Mouse (Mus musculus): ENCODE measurements at regions not wholly inside any gene's neighbourhood (a gene's known extent, or its start where the extent isn't known, plus 50 kb on each side); places are given as distances from the start of the nearest gene placed in this dataset.

DNA sequence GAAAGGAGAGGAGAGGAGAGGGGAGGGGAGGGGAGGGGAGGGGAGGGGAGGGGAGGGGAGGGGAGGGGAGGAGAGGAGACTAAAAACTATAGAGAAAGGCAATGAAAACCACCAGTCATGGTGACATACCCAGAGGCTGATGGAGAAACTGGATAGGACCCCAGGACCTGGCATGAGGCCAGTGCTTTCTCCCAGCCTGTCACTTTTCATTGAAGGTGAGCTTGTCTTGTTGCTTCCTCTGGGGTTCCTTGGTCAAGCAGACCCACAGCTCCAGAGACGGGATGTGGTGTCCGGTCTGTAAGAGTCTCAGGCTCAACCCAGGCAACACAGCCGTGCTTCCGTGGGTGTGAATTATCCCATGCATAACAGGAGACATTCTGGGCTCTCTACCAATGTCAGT, 69.8 kb upstream of the Egln3 start:
- DNase-seq (ENCODE audit: low spot score): no peak

DNA sequence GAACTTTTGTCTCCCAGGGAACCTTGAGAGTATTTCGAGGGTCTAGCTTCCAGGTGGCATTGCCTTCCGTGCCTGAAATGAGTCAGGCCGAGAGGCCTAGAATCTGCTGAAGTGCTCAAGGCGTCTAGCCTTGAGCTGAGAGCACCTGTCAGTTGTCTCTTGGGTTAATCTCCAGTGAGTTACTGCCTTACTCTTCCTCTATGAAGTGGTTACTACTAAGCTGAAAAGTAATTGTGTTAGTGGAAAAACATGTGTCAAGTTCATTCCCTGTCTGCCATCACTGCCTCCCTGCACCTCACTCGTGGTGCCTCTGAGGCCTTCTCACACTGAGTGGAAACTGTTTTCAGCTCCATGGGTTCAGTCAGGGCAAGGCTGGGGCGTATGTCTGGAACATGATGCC, 69.0 kb upstream of the Egln3 start:
- no peak for DNase-seq (ENCODE audit: low spot score)

DNA sequence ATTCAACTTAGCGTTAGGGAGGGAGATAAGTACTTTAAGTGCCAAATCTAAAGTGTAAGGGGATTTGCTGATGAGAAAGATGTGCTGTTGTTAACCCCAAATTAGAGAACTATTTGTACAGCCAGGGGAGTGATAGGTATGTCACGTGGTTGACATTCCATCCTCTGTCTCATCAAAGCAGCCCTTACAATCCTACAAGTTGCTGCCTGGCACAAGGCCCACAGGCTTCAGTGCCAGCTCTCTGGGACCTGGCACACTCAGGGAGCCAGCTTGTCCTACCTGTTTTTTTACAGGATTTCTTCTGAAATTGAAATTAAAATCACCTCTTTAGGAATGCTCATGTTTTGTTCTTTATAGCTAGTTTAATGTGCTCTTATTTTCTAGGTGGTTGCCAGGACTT, 68.6 kb upstream of the Egln3 start:
- DNase-seq (ENCODE audit: low spot score): no peak

DNA sequence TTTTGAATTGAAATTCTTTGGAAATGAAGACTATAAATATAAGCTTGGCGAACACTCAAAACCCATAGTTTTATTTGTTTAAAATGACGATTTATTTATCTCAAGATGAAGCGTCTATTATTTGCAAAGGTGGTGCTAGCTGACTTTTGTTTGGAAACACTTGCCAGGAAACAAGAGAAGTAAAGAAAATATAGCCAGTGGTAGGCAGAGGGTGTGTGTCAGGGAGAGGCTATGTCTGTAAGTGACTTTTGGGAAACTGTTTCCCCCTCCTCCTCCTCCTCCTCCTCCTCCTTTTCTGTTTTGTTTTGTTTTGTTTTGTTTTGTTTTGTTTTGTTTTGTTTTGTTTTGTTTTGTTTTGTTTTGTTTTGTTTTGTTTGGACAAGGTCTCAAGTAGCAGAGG, 62.2 kb upstream of the Egln3 start:
- DNase-seq (ENCODE audit: low spot score): no peak

DNA sequence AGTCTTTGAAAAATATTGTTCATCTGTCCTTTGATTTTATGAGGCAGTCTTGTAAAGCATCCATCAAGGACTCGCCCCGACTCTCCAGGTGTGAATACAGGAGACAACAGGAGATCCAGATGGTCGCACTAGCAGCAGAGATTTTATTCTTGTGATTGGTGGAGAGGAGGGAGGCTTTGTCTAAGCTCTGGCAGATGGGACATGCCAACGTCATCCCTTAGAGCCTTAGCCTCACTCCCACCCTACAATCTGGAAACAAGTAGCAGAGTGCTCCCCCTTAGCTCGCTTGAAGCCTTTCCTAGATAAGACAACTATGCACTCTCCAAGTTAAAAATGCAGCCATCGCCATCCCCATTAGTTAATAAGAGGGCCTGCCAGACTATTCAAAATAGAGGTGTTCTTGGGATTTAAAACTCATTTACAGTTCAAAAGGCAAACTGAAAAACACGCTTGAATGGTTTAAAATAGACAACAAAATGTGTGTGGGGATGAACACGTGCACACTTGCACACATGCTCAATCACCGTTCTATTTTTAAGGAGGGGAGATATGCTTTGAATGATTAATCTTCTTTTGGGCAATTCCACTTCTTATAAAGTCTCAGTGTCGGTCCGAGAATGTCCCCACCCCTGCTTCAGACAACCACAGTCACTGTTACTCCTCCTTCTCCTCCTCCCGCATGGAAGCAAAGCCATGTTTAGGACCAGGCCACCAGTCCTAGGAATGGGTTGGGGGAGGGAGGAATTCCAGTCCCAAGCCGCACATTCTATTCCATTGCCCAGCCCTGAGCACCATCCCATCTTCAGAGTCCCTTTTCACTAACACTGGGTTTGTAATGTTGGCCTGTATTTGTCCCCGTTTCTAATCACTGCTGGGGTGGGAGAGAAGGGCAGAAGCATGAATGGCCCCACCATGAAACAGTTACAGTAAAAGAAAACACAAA, 61.5 kb upstream of the Egln3 start:
- DNase-seq (ENCODE audit: low spot score): no peak

DNA sequence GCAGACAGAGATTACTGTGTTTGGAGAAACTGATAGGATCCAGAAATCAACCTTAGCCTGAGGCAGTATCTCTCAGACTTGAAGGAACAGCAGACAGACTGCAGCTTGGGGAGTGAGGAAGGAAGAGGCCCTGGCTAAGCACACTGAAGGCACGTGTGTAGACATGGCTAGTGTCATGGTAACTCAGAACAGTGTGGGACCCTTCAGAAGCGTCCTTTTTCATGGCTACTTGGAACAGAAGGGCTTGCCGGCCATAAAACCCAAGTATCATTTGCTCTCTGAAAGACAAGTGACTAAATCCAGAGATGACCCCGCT, 60.7 kb upstream of the Egln3 start:
- DNase-seq (ENCODE audit: low spot score): no peak

DNA sequence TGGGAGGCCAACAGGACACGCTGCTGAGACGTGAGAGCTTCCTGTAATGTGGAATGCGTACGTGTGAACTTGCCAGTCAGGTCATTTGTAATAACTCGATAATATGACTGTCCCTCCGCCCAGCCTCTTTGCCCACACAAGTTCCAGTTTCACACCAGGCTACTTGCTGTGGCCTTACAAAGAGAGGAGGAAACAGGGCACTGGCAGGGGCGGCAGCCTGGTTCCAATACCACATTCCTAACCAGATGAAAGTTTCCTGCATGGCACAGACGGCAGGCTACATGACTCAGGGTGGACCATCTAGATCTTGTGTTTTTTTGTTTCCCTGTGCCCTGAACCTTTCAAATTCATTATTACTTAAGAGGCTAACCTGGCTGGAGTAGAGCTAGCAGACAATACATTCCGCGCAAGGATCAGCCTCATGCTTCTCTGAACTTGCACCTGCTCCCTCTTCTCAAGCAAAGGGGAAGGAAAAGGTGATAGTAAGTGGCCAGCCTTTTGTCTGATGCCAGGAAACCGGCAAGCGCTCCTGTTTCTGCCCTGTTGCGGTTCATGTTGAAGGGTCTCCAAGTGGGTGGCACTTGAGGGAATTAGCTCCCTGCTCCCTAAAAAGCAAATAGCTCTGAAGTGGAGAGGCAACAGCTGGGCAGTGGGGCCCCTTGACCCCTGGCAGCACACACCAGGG, 60.2 kb upstream of the Egln3 start:
- no peak for DNase-seq (ENCODE audit: low spot score)

DNA sequence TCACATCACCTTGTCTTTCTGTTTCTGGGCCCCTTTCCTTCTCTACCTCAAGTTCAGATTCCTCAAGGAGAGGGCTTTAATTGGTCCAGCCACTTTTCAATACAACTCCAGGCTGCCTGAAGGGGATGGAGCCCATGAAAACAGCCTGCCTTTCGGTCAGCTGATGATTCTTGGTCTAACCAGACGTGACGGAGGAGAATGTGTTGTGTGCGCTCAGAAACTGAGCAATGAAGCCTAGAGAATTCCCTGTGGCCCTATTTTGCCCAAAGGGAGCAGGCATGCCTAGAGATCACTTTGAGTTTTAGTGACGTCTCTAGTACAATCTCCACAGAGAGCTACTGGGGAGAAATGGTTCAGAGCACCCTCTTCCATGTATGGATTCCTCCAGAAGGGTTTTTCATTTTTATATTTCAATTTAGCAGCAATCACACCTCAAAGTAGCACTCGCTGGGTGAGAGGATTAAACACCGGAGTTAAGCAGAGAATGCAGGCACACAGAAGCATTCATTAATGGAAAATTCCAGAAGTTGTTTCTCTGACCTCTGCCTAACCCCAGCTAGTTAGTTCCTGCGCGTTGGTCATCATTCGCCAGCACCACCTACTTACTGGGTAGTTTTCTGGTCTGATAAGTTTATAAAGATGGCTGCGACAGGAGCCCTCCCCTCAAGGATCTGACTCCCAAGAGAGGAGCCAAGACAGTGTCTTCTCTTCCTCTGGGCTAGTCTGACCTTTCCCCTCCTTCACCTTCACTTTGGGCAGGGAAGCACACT, 58.8 kb upstream of the Egln3 start:
- no peak for DNase-seq (ENCODE audit: low spot score)

DNA sequence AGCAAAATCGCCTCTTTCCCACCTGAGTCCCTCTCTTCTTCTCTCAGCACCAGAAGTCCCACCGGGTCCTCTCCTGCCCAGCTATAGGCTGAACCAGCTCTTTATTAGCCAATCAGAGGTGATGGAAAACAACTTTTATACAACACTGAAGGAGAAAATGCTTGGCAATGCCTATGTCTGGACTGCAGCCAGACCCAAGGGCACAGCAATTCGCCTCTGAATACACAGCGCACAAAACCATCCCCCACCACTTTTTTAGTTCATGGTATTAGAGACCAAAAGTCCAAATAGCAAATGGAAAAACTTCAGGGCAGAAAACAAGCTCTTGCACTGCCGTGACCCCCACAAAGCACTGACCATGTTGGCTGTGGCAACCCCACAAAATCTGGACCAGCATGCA, 57.8 kb upstream of the Egln3 start:
- DNase-seq (ENCODE audit: low spot score): no peak

DNA sequence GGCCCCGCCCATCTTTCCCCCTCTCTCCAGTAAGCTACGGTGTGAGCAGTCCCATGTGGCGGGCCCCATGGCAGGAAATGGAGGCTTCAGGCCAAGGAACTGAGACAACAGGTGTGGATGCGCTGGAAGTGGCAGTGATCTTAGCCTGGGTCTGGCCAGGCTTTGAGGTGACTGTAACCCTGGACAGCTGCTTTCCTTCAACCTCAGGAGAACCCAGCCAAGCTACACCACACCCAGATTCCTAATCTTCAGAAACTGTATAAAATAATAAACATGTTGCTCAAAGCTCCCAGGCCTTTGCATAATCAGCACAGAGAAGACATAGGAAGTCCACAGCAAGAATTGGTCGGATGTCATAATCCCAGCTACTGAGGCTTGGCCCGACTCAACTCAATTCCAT, 56.8 kb upstream of the Egln3 start:
- DNase-seq (ENCODE audit: low spot score): no peak

DNA sequence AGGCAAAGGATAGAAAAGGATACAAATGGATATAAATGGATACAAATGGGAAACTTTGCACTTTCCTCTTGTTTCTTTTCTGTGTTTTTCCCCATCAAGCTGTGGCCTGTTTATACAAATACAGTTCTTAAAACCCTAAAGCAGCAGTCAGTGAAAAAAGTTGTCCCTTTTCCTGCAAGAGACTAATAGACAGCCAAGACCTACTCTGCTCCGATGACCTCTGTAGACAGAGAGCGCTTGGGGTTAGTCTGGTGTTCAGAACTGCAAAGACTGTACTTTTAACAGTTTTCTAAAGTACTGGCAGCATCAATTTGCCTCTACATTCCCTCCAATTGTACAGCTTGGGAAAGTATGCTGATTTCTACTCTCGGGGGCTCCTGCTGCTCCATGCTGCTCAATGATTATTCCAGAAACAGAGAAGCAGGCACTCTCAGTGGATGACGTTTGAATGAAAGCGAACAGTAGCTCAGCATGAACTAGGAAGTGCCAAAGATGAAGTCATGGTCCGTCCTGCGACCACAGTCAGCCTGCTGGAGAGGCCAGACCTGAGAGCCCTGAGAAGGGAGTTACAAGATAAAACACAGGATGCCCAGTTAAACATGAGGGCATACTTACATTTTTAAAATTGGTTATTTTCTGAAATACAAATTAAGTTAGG, 54.2 kb upstream of the Egln3 start:
- DNase-seq (ENCODE audit: low spot score): no peak

DNA sequence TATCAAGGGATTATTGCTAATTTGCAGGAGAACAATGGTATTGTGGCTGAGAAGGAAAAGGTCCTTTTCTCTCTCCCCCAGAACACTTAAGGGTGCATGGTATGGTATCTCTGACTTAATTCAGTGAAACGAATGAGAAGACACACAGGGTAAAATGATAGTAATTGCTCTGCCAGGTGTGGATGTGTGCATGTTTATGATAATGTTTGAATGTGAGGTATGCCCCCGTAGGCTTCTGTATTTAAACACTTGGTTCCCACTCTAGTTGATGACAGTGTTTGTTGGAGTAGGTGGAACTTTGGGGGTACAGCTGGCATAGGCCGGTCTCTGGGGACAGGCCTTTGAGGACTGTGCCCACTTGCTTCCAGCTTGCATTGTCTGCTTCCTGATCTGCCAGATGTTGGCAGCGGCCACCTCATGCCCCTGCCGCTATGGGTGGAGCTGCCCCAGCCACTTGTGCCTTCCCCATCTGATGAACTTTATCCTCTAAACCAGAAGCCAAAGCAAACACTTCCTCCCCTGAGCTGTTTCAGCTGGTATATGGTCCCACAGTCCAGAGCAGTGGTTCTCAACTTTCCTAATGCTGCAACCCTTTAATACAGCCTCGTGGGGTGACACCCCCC, 53.0 kb upstream of the Egln3 start:
- no peak for DNase-seq (ENCODE audit: low spot score)

Measured in MN1 (cell line).